Mouse (Mus musculus): ENCODE data around the gene Cdk18.

- TF ChIP-seq CTCF (IDR thresholded peaks at IDR 0.05; ENCODE audit: low read depth) (peak; percentile 45), EP300 (IDR thresholded peaks at IDR 0.05; ENCODE audit: low read depth) (no peak)
Observed at GRCm38 (mm10) chr1:132140171-132140570, 687 bp upstream of the Cdk18 start.

All from heart, postnatal 0 days (tissue).